Mouse (Mus musculus): ENCODE data around the gene Itfg2. TPM values are rescaled to one million over a fixed set of nuclear protein-coding genes. Genes with fewer than 3 reads are reported as not detected.

Gene Itfg2
- polyA plus RNA-seq, 1 experiment from 2014 or later, result 35.6 TPM

DNA sequence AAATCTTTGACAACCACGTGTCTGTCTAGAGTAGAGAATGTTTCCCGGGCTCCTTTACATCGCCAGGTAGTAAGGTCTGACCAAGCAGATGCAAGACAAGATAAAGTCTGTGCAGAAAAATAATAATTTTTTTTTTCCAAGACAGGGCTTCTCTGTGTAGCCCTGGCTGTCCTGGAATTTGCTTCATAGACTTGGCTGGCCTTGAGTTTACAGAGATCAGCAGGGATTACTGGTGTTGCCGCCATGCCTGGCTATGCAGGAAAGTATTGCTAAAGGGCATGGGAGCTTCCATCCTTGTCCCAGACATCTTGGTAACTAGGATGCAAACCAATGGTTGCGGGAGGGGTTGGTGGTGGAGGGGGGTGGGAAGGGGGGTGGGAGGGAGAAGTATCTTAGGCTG lies 32.5 kb upstream of the Itfg2 start:
- Histone ChIP-seq H3K9me3 (ENCODE audit: low read length) (0 out of 2 replicates have a peak, but pooled peaks cover 4% of the 10 kb centered on the region), H3K27me3 (ENCODE audit: insufficient read depth, low read length) (no peaks in the 10 kb centered on the region), H3K4me2 (replicated peaks; ENCODE audit: low read depth, low read length) (no peak overlapping the region), H3K4me1 (ENCODE audit: insufficient read depth, low read length) (no peaks in the 10 kb centered on the region), H3K27ac (ENCODE audit: low read length) (no peak overlapping the region), H3K36me3 (ENCODE audit: insufficient read depth, low read length) (no peaks in the 10 kb centered on the region), H3K9ac (replicated peaks; ENCODE audit: low read length) (no peak overlapping the region), H3K4me3 (ENCODE audit: low read length) (no peak overlapping the region)
- no peak for ATAC-seq (ENCODE audit: low FRiP score, low TSS enrichment)
- 83% methylated on average over 5 of the region's 5 CpGs for WGBS

DNA sequence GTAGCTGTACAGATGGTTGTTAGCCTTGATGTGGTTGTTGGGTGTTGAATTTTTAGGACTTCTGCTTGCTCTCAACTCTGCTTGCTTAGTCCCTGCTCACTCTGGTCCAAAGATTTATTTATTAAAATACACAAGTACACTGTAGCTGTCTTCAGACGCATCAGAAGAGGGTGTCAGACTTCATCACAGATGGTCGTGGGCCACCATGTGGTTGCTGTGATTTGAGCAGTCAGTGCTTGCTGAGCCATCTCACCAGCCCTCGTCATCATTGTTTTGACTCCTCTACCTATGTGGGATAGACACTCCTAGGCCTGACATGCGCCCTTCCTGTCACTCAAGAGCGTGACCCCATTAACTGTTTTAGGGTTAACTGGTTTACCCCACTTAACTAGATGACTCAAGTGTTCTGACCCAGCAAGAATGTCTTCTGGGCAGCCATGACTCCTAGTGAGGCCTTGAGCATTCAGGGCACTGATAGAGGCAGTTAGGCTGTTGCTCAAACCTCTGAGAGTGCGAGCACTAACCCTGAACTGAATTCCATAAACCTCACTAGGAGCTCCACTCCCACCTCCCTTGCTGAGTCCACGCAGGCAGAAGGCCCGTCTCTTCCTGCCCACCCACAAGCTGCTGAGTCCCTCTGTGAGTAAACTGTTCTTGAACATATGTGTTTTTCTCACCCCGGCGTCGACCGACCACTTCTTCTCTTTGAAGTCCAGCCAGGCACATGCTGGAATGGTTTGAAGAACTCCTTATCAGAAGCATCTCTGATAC lies 31.3 kb upstream of the Itfg2 start:
- Histone ChIP-seq H3K27me3 (ENCODE audit: insufficient read depth, low read length) (no peaks in the 10 kb centered on the region), H3K4me1 (ENCODE audit: insufficient read depth, low read length) (no peaks in the 10 kb centered on the region), H3K4me3 (ENCODE audit: low read length) (no peak overlapping the region), H3K9me3 (ENCODE audit: low read length) (0 out of 2 replicates have a peak, but pooled peaks cover 4% of the 10 kb centered on the region), H3K27ac (ENCODE audit: low read length) (no peak overlapping the region), H3K36me3 (ENCODE audit: insufficient read depth, low read length) (no peaks in the 10 kb centered on the region), H3K9ac (replicated peaks; ENCODE audit: low read length) (no peak overlapping the region), H3K4me2 (replicated peaks; ENCODE audit: low read depth, low read length) (no peak overlapping the region)
- no peak for ATAC-seq (ENCODE audit: low FRiP score, low TSS enrichment)
- WGBS, result 62% methylated on average over 12 of the region's 12 CpGs

- Histone ChIP-seq H3K27ac (ENCODE audit: low read length) (no peak overlapping the region), H3K27me3 (ENCODE audit: insufficient read depth, low read length) (no peaks in the 10 kb centered on the region), H3K4me1 (ENCODE audit: insufficient read depth, low read length) (peaks cover 5% of the 10 kb centered on the region; the same call in 1 of the 2 replicates), H3K9ac (replicated peaks; ENCODE audit: low read length) (no peak overlapping the region), H3K36me3 (ENCODE audit: insufficient read depth, low read length) (no peaks in the 10 kb centered on the region), H3K4me3 (ENCODE audit: low read length) (no peak overlapping the region), H3K4me2 (replicated peaks; ENCODE audit: low read depth, low read length) (no peak overlapping the region), H3K9me3 (ENCODE audit: low read length) (no peaks in the 10 kb centered on the region)
- no peak for ATAC-seq (ENCODE audit: low FRiP score, low TSS enrichment)
- WGBS, result 97% methylated on average over 5 of the region's 5 CpGs
These were observed 22.3 kb upstream of the Itfg2 start for GRCm38 (mm10) chr6:128447063-128447462.

- 11% methylated on average over 14 of the region's 14 CpGs for WGBS
- Histone ChIP-seq H3K4me3 (ENCODE audit: low read length) (peak overlapping the region; percentile 26), H3K9ac (replicated peaks; ENCODE audit: low read length) (peak overlapping the region; percentile 49; the same call in 1 of the 2 replicates), H3K4me2 (replicated peaks; ENCODE audit: low read depth, low read length) (peak overlapping the region; percentile 51), H3K9me3 (ENCODE audit: low read length) (no peaks in the 10 kb centered on the region), H3K27me3 (ENCODE audit: insufficient read depth, low read length) (no peaks in the 10 kb centered on the region), H3K27ac (ENCODE audit: low read length) (no peak overlapping the region), H3K4me1 (ENCODE audit: insufficient read depth, low read length) (peaks cover 5% of the 10 kb centered on the region; the same call in 1 of the 2 replicates), H3K36me3 (ENCODE audit: insufficient read depth, low read length) (no peaks in the 10 kb centered on the region)
- ATAC-seq (ENCODE audit: low FRiP score, low TSS enrichment), result peak; percentile 75
These were observed 21.2 kb upstream of the Itfg2 start for GRCm38 (mm10) chr6:128445761-128446535.

GRCm38 (mm10) chr6:128440238-128440637 lies 15.5 kb upstream of the Itfg2 start:
- Histone ChIP-seq H3K4me3 (ENCODE audit: low read length) (no peak overlapping the region), H3K27me3 (ENCODE audit: insufficient read depth, low read length) (no peaks in the 10 kb centered on the region), H3K27ac (ENCODE audit: low read length) (no peak overlapping the region), H3K4me2 (replicated peaks; ENCODE audit: low read depth, low read length) (no peak overlapping the region), H3K9me3 (ENCODE audit: low read length) (no peaks in the 10 kb centered on the region), H3K9ac (replicated peaks; ENCODE audit: low read length) (no peak overlapping the region), H3K36me3 (ENCODE audit: insufficient read depth, low read length) (peaks cover 13% of the 10 kb centered on the region), H3K4me1 (ENCODE audit: insufficient read depth, low read length) (peaks cover 19% of the 10 kb centered on the region)
- ATAC-seq (ENCODE audit: low FRiP score, low TSS enrichment), result no peak
- 94% methylated on average over 2 of the region's 2 CpGs for WGBS

DNA sequence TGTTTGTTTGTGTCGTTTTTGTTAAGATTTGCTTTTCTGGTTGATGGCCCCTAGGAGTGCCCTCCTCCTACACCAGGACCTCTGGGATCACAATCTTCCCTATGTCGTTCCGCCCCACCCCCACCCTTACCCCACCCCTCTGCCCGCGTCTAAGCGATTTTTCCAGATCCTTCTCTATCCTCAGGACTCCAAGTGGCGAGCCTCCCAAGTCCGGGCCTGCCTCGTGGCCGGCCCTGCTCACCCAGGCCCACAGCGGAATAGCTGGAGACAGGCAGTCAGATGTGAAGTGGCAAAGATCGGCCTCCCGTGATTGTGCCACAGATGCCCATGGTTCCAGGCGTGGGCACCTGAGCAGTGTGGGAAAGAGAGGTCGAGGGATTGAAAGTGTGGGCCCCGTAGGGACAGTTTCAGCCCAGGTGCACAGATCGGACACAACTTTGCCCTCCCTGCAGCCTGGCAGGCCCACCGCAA lies 14.2 kb upstream of the Itfg2 start:
- H3K9me3 ChIP-seq (ENCODE audit: low read length), result no peaks in the 10 kb centered on the region
- H3K36me3 ChIP-seq (ENCODE audit: insufficient read depth, low read length), result peaks cover 26% of the 10 kb centered on the region
- ATAC-seq (ENCODE audit: low FRiP score, low TSS enrichment), result peak; percentile 57
- peak overlapping the region; percentile 70 for H3K4me2 ChIP-seq (replicated peaks; ENCODE audit: low read depth, low read length)
- no peaks in the 10 kb centered on the region for H3K27me3 ChIP-seq (ENCODE audit: insufficient read depth, low read length)
- WGBS, result 17% methylated on average over 17 of the region's 18 CpGs
- peaks cover 19% of the 10 kb centered on the region for H3K4me1 ChIP-seq (ENCODE audit: insufficient read depth, low read length)
- peak overlapping the region; percentile 97 for H3K9ac ChIP-seq (replicated peaks; ENCODE audit: low read length)
- H3K4me3 ChIP-seq (ENCODE audit: low read length), result peak overlapping the region; percentile 98
- peak overlapping the region; percentile 98 for H3K27ac ChIP-seq (ENCODE audit: low read length)

DNA sequence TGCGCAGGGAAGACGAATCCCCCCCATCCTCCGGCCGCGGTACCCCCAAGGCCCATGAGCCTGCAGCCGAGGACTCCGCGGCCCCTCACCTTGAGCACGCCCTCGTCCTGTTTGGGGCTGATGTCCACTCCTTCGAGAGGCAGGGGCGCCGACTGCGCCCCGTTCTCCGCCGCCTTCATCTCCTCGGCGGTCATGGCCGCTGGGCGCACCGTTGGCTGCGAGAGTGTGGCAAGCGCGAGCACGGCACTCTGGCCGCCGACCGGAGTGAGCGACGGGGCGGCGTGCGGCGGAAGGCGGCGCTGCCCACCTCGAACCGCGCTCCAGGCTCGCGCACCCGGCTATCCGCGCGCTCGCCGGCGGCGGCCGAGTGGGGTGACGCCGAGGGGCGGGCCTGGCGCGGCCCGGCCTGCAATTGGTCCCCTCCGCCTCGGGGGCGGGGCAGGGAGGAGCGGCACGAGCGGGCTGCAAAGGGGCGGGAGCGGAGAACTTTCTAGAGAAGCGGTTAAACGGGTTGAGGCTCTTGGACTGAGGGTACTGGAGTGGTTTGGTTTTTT lies 13.7 kb upstream of the Itfg2 start, which contains the start of gene Fkbp4:
Gene Fkbp4 (minus strand): TSS at position 361 of the 554 bp plus-strand sequence.
- Histone ChIP-seq H3K4me2 (replicated peaks; ENCODE audit: low read depth, low read length) (peak within 1 kb of the TSS; percentile 70), H3K36me3 (ENCODE audit: insufficient read depth, low read length) (peaks cover 31% of the 10 kb centered on the region), H3K27me3 (ENCODE audit: insufficient read depth, low read length) (no peaks in the 10 kb centered on the region), H3K4me1 (ENCODE audit: insufficient read depth, low read length) (peaks cover 19% of the 10 kb centered on the region), H3K9me3 (ENCODE audit: low read length) (no peaks in the 10 kb centered on the region), H3K27ac (ENCODE audit: low read length) (peak within 1 kb of the TSS; percentile 98), H3K4me3 (ENCODE audit: low read length) (peak within 1 kb of the TSS; percentile 98), H3K9ac (replicated peaks; ENCODE audit: low read length) (peak within 1 kb of the TSS; percentile 97)
- peak; percentile 95 for ATAC-seq (ENCODE audit: low FRiP score, low TSS enrichment)
- WGBS, result under 1% methylated on average over 63 of the region's 67 CpGs

GRCm38 (mm10) chr6:128437731-128438316 lies 13.1 kb upstream of the Itfg2 start:
- H3K36me3 ChIP-seq (ENCODE audit: insufficient read depth, low read length), result peaks cover 37% of the 10 kb centered on the region
- H3K27ac ChIP-seq (ENCODE audit: low read length), result peak overlapping the region; percentile 98
- ATAC-seq (ENCODE audit: low FRiP score, low TSS enrichment), result peak; percentile 76
- H3K4me2 ChIP-seq (replicated peaks; ENCODE audit: low read depth, low read length), result peak overlapping the region; percentile 70
- WGBS, result 1% methylated on average over 49 of the region's 52 CpGs
- H3K4me1 ChIP-seq (ENCODE audit: insufficient read depth, low read length), result peaks cover 19% of the 10 kb centered on the region
- H3K4me3 ChIP-seq (ENCODE audit: low read length), result peak overlapping the region; percentile 98
- no peaks in the 10 kb centered on the region for H3K27me3 ChIP-seq (ENCODE audit: insufficient read depth, low read length)
- peak overlapping the region; percentile 97 for H3K9ac ChIP-seq (replicated peaks; ENCODE audit: low read length)
- no peaks in the 10 kb centered on the region for H3K9me3 ChIP-seq (ENCODE audit: low read length)

- WGBS, result 2% methylated on average over 10 of the region's 10 CpGs
- no peak for ATAC-seq (ENCODE audit: low FRiP score, low TSS enrichment)
- H3K27me3 ChIP-seq (ENCODE audit: insufficient read depth, low read length), result no peaks in the 10 kb centered on the region
- no peaks in the 10 kb centered on the region for H3K9me3 ChIP-seq (ENCODE audit: low read length)
- H3K9ac ChIP-seq (replicated peaks; ENCODE audit: low read length), result peak overlapping the region; percentile 97
- H3K4me3 ChIP-seq (ENCODE audit: low read length), result peak overlapping the region; percentile 98
- H3K36me3 ChIP-seq (ENCODE audit: insufficient read depth, low read length), result peaks cover 42% of the 10 kb centered on the region
- peak overlapping the region; percentile 98 for H3K27ac ChIP-seq (ENCODE audit: low read length)
- peaks cover 19% of the 10 kb centered on the region for H3K4me1 ChIP-seq (ENCODE audit: insufficient read depth, low read length)
- H3K4me2 ChIP-seq (replicated peaks; ENCODE audit: low read depth, low read length), result peak overlapping the region; percentile 70
These were observed 12.6 kb upstream of the Itfg2 start for GRCm38 (mm10) chr6:128437288-128437687.

All from kidney, embryonic 16.5 days (tissue).